Mouse (Mus musculus): Measurements from ENCODE around the gene Olfr1291-ps1.

The Olfr1291-ps1 gene

DNA sequence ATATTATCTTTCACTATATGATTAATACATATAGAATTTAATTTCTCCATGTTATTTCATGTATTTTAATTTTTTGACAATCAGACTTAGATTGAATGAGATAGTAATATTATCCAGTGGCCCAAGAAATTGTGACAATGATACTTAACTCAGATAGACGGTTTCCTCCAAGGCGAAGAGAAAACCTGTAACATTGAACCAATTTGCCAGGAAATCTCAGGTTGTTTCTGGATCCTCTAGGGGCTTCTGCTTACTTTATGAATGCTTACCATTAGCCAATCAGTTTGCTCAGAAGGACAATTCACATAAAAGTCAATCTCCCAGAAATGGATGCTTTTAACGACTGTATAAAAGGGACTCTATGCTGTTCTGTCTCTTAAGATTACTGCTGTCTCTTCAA lies at the start of gene Olfr1291-ps1:
Gene Olfr1291-ps1, plus strand, starts transcription at position 301 of the 400 bp plus-strand sequence.
- in situ Hi-C loops (cut with MboI): no loop called here

DNA sequence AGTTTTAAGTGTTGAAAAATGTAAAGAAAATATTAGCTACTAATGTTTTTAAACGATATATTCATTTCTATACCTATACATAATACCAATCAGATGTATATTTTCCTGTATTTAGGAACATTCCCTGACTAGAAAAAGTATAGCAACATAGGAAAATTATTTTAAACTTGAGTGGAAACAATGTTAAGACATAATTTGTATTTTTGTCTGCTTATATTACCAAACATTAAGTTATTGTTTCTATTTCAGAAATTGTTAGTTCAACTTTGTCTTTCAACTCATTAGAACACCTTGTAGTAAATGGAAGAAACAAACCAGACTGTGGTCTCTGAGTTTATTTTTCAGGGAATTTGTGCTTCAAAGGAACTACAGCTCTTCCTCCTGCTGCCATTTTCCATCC lies 48.1 kb upstream of the Olfr1291-ps1 start, which contains the start of gene Olfr1287:
Gene Olfr1287, plus strand, starts transcription at position 301 of the 400 bp plus-strand sequence.
- in situ Hi-C loops (cut with MboI): no loop called here

DNA sequence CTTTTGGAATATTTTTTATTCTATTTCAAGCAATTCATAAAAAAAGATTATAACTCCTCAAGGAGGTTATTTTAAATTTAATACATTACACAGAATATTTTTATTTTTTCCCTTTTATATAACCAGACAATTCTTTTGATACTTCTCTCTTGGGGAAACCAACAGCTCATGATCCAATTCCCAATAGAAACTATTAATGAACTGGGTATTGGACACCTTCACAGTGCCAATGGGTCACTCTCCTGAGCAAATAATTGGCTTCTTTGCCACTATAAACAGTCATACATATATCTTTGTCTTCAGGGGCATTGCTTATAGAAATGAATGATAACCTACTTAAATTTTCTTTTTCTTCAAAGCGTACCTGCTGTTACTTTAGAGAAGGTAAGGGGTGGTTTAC lies 23.2 kb upstream of the Olfr1291-ps1 start, which contains the start of gene Olfr1288:
Gene Olfr1288, plus strand, starts transcription at position 301 of the 400 bp plus-strand sequence.
- in situ Hi-C loops (cut with MboI): no loop called here

DNA sequence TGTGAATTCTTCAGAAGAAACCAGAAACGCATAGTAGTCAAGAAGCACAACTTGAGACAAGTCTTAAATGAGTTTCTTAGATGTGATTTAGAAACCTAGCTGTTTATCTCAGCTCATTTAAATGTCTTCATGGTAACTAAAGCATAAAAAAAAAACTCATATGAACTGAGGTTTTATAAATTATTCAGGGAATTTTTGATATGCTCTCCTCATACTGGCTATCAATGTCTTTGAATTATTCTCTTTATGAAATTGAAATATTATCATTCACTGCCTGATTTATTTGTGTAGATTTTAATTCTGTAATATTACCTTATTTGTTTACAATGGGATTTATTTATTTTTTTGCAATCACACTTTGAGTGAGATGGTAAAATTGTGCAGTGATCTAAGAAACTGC lies 16.5 kb upstream of the Olfr1291-ps1 start, which contains the start of gene Olfr1289:
Gene Olfr1289, plus strand, starts transcription at position 301 of the 400 bp plus-strand sequence.
- in situ Hi-C loops (cut with MboI): no loop called here

DNA sequence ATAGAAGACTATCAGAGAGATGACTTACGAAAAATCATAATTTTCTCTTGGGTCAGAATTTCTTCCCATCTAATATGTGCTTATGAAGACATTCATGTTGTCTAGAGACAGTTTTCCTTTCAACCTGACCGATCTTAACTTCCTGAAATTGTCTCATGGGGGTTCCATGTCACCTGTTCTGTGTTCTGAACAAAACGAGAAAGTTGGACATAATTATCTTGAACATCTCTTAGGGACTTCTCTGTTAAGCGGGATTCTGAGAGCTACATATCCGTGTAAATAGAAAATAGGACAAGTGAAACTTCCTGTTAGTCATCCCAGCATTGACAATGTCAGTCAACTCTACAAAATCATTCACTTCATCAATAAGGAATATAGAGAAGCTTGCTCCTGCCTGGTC lies 3.3 kb upstream of the Olfr1291-ps1 start, which contains the start of gene Olfr1290:
Gene Olfr1290, minus strand, starts transcription at position 101 of the 400 bp plus-strand sequence.
- in situ Hi-C loops (cut with MboI): no loop called here

- in situ Hi-C loops (cut with MboI): no loop called here
Observed at GRCm38 (mm10) chr2:111517451-111517850, 20.5 kb downstream of the Olfr1291-ps1 start.

GRCm38 (mm10) chr2:111524903-111525302 lies 27.9 kb downstream of the Olfr1291-ps1 start, which contains the start of gene Olfr1293-ps:
Gene Olfr1293-ps (plus strand): TSS chr2:111525203.
- in situ Hi-C loops (cut with MboI): no loop called here

DNA sequence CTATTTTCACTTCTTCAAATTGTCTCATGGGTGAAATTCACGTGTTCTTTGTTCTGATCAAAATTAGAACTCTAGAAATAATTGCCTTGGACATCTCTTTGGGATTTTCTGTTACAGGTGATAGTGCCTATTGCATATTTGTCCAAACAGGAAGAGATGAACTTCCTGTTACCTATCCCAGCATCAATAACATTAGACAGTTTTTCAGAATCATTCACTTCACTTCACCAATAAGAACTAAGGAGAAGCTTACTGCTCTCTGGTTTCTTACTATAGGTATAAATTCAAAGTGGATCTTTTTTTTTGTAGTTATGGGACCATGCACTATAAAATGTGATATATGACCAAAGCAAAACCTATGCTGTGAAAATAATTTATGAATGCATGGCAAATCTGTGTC lies 43.2 kb downstream of the Olfr1291-ps1 start, which contains the start of gene Olfr1294:
Gene Olfr1294, minus strand, starts transcription at position 101 of the 400 bp plus-strand sequence.
- in situ Hi-C loops (cut with MboI): no loop called here
